Mouse (Mus musculus): ENCODE data around the gene Rft1. TPM values are rescaled to one million over a fixed set of nuclear protein-coding genes. Genes with fewer than 3 reads are reported as not detected.

The Rft1 gene
- 10 to 100 TPM; 11.0 to 12.0 TPM for total RNA-seq (2021)

DNA sequence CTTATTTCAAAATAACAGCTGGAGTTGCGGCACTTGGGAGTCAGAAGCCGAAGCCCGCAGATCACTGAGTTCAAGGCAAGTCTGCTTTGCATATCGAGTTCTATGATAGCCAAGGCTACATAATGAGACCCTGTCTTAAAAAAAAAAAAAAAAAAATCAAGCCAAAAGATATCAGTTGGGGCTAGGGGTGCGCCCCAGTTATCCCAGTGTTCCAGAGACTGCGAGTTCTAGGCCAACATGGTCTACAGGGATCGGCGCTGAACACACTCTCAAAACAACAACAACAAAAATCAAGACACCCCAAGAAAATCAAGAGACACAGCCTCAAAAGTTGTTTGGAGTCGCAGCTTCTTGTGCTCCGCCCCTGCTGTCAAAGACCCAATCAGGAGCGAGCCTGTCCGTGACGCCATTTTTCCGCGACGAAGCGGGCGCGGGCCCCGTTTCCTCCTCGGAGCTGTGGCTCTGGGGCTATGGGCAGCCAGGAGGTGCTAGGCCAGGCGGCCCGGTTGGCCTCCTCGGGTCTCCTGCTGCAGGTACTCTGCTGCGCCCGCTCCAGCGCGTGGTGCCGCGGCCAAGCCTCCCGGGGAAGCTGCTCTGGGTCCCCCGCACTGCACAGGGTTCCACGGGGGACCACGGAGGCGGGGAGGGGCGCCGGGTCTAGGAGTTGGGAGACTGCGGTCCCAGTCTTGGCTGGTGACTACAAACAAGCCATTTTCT, at the start of gene Rft1:
Gene Rft1 (plus strand): TSS at position 418 of the 717 bp plus-strand sequence.
- peak; percentile 96 to 98 for DNase-seq (ENCODE audit: extremely low spot score in 1 of 2, low spot score in 2 of 2)
- intact Hi-C loops (cut with DNase I), result loop anchor here (5.0 kb wide), 1 partner anchor 57 kb away; no protein-coding TSS in a partner anchor

DNA sequence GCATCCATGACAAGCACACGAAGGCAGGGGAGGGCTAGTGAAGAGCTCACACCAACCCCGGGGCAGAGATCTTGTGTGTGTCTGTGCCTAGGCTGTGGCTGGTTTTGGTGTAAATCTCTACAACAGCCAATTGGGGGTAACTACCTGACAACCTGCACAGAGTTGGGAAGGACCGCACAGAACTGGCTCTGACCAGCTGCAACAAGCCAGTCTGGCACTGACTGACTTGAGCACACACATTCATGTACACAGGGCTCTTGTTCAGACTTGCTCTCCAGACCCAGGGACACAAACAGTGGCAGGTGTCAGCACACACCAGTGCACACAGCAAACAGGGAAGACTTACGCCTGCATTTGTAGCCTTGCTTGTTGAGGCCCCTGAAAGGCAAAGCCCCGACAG, 47.3 kb upstream of the Rft1 start:
- intact Hi-C loops (cut with DNase I), result no loop called here
- DNase-seq (ENCODE audit: extremely low spot score in 1 of 2, low spot score in 2 of 2), result no peak

DNA sequence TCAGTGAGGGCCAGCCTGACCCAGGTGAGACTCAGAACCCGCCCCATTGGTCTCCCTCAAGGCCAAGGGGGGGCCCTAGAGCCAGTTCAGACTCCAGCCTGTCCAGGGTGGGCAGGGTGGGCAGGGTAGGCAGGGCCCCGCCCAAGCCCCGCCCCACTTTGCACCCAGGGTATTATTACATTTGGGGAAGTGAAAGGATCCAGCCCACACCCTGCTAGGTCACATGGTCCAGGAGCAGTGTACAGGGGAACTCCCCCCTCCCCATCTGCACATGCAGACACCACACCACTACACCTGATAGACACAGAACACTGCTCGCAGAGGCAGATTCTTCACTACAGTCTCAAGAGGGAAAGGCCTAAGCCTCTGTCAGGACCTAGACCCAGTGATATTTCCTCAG, 46.5 kb upstream of the Rft1 start:
- intact Hi-C loops (cut with DNase I), result no loop called here
- DNase-seq (ENCODE audit: extremely low spot score in 1 of 2, low spot score in 2 of 2), result no peak

DNA sequence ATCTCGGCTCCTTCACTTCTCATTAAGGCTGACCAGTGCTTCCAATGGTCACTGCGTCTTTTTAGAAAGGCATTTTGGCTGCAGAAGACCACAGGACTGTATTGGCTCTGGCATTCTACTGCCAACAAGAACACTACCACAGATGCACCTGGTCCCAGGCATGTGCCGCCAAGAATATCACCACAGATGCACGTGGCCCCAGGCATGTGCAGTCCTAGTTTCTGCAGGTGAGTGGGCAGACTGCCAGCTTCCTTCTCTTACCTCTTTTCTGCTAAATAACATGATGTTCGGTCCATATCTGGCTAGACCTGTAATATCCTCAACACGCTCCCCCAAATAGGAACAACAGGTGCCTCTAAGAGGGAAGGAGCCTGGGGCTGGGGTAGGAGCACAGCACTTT, 46.0 kb upstream of the Rft1 start:
- intact Hi-C loops (cut with DNase I), result no loop called here

DNA sequence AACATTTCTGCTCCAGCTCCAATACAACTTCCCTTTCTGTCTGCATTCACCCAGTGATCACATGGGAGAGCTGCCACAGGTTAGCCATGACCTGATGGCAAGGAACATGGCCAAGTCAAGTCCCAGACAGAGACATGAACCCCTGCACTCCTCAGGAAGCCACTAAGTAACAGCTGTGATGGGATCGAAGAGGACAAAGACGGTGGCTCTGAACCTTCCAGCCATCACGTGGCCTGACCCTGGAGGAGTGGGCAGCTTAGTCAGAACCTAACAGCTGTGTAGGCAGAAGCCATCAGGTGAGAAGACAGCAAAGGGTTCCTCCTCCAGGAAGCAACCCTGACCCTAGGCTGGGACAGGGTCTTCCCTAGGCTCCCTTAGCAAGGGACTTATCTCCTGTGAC, 44.7 kb upstream of the Rft1 start:
- intact Hi-C loops (cut with DNase I), result no loop called here
- DNase-seq (ENCODE audit: extremely low spot score in 1 of 2, low spot score in 2 of 2), result no peak

More for the DNA sequence above, 46.0 kb upstream of the Rft1 start:
- DNase-seq (ENCODE audit: extremely low spot score in 1 of 2, low spot score in 2 of 2), result no peak

DNA sequence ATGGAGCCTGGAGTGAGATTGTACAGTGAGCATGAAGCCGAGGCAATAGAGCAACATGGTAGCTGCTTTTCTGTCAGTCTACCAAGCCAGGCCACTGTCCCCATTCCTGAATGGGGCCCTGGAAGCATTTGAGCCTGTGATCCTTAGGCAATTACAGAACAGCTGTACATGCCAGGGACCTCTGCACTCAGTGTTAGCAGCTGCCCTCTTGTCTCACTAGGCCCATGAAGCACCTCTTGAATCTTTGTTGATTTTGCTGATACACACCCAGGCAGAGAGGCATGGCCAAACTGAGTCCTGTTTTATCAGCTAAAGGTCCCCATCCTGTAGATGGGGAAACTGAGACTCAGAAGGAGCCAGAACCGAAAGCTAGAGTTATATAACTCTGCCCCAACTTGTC, 43.9 kb upstream of the Rft1 start:
- intact Hi-C loops (cut with DNase I), result no loop called here
- DNase-seq (ENCODE audit: extremely low spot score in 1 of 2, low spot score in 2 of 2), result no peak

DNA sequence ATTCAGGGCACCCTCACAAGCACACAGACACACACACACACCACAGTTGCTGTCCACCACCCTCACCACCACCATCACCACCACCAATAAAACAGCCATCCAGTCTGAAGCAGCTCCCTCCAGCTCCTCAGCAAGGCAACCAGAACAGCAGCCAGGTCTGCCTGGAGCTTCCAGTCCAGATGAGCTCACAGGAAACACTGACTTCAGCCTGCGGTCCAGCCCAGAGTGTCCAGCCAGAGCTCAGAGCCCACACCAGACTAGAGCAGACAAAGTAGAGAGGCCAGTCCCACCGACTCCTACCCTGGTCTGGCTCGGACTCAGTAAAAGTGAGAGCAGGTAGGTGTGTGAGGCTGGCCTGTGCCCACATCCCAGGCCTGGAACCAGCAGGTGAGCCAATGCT, 43.2 kb upstream of the Rft1 start:
- intact Hi-C loops (cut with DNase I), result no loop called here
- no peak for DNase-seq (ENCODE audit: extremely low spot score in 1 of 2, low spot score in 2 of 2)

DNA sequence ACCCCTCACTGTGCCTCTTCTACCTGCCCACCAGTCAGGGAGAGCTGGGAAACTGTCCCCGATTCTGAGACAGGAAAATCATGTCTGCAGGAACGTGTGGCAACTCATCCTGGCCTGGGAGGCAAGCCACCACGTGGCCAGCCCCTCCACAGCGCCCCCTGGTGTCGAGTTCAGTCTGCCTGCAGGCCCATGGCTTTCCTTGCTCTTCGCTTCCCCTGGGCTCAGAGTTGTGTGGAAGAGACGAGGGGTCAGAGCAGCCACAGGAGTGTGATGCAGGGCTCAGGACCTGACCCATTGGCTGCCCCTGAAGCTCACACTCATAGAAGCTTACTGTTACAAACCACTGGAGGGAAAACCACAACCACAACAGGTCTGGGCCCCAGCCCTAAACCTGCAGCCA, 41.6 kb upstream of the Rft1 start:
- peak; percentile 48 to 87 for DNase-seq (ENCODE audit: extremely low spot score in 1 of 2, low spot score in 2 of 2)
- intact Hi-C loops (cut with DNase I), result no loop called here

DNA sequence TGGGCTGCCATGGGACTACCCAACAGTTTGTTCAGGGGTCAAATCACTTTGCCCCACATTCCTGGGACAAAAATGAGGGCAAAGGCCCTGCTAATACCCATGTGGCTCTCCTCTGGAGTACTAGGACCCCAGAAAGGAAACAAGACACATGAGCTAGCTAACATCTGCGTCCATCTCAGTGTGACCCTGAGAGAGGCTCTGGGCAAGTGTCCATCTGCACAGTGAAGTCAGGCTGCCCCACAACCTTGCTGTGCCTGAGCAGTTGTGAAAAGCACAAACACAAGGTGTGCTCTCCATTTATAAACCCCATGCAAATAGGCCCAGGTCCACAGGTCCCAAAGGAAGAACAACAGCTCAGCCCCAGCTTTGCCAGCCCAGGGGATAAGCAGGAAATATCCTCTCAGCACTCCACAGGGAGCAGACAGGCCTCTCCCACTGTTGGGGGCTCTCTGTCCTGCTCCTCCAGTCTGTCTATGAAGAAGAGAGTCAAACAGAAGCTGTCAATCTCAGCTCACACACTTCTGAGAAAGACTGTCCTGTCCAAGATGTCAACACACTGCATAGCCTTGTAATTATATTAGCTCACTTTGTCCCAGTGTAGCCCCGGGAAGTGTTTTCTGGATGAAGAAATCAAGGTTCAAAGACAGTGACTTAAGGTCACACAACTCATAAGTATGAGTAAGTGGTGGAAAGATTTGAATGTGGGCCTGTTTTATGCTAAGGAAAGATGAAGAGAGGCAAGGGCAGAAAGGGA, 41.0 kb upstream of the Rft1 start:
- no peak for DNase-seq (ENCODE audit: extremely low spot score in 1 of 2, low spot score in 2 of 2)
- intact Hi-C loops (cut with DNase I), result no loop called here

DNA sequence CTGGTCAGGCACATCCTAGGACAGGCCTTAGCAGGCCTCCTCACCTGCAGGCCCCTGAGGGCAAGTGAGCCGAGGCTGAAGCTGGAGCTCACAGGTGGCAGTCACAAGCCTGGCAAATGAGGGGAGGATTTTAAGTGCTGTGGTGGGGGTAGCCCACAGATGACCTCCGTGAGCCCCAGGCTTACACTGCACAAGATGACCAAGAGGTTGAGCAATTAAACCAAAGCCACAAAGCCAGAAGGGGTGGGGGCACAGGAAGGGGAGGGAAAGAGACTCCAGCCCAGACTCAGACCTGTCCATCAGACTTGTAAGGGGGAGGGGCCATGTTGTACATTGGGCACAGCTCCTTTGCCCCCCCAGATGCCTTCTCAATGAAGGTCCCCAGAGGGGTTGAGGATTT, 37.4 kb upstream of the Rft1 start:
- intact Hi-C loops (cut with DNase I), result no loop called here
- DNase-seq (ENCODE audit: extremely low spot score in 1 of 2, low spot score in 2 of 2), result no peak

DNA sequence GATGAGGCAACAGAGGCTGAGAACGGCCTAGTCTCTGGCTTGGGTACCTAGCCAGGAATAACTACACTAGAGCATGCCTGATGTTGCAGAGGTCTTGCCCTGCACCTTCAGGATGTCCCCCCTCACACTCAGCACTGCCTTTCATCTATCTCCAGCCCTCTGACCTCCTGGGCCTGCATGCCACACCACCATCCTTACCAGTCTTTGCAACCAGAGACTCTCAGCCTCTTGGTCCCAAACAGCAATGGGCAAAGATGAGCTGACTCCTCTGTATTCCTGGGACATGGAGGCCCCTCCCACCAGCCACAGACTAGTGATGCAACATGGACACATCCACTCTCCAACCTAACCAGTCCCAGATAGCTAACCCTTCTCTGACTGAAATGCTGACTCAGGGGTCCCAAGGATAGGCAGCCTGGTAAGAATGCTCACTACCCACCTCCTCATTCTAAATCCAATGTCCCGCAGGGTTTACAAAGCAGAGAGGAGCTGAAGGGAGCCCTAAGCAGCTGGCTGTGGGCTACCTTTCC, 35.3 kb upstream of the Rft1 start:
- no peak for DNase-seq (ENCODE audit: extremely low spot score in 1 of 2, low spot score in 2 of 2)
- intact Hi-C loops (cut with DNase I), result no loop called here

DNA sequence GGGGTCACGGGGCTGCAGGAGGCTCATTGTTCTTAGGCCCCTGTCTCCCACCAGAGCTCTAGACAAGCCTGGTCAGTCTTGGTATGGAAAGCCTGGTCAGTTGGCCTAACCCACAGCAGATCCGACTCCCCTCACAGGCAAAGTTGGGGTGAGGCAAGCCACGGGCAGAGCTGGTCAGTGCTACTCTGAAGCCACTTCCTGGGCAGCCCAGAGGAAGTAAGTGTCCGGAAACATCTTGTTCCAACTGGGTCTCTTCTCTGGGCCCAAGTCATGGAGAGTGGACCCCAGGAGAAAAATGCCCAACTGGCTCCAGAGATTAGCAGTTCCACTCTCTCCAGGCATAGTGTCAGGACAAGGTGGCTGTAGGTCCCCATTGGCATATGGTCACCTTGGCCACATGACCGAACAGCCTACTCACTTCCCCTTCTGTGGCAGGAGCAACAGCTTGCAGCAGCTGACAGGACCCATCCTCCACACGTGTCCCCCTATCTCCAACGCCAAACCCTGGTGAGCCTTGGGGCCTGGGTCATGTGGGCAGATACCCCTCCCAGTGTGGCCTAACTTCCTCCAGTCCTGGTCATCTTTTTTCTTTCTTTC, 34.1 kb upstream of the Rft1 start:
- intact Hi-C loops (cut with DNase I), result no loop called here
- DNase-seq (ENCODE audit: extremely low spot score in 1 of 2, low spot score in 2 of 2), result no peak

DNA sequence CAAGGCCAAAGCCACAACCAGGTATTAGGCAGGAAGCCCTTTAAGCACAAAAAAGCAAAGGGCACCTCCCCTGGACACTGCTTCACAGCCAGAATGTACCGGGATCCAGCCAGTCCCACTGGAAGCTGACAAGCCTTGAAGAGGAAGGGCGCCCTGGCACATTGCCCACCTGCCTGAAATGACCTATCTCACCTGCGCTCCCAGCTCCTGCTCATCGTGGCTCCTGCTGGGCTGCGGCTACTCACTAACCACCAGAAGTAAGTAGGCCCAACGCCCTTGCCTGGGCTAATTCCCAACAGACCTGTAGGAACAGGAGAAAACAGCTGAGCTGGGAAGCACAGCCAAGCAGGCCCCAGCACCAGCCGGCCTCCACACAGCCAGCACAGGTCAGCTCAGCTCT, 32.0 kb upstream of the Rft1 start:
- no peak for DNase-seq (ENCODE audit: extremely low spot score in 1 of 2, low spot score in 2 of 2)
- intact Hi-C loops (cut with DNase I), result no loop called here

DNA sequence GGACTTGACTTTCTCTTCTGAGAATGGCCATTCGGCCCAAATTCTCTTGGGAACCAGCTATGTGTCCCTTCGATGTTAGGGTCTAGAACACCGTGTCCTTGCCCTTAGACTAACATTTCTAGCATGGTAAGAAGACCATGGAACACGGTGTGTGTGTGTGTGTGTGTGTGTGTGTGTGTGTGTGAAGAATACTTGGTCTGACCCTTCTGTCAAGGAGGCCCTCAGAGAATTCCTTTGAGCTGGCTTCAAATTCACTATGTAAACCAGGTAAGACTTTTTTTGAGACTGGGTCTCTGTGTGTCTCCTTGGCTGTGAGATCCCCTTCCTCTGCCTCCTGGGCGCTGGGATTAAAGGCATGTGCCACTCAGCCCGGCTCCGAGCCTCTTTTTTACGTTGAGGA, 31.6 kb upstream of the Rft1 start:
- no peak for DNase-seq (ENCODE audit: extremely low spot score in 1 of 2, low spot score in 2 of 2)
- intact Hi-C loops (cut with DNase I), result no loop called here

DNA sequence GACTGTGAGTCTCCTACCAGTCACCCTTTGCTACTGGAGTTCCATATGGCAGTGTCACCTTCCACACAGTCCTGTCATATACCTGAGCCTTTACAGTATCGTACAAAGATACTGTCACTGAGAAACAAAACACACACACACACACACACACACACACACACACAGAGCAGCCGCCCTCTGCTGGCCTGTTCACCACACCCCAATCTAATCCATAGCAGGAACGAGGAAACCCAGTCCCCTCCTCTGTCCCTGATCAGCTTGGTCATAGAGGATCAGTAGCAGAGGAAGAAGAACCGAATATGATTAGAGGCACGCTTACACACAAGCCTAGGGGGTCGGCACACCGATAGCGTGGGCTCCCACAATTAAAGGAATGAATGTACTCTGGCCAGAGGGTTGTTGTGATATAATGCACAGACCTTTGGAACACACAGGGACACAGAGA, 29.9 kb upstream of the Rft1 start:
- no peak for DNase-seq (ENCODE audit: extremely low spot score in 1 of 2, low spot score in 2 of 2)
- intact Hi-C loops (cut with DNase I), result no loop called here

DNA sequence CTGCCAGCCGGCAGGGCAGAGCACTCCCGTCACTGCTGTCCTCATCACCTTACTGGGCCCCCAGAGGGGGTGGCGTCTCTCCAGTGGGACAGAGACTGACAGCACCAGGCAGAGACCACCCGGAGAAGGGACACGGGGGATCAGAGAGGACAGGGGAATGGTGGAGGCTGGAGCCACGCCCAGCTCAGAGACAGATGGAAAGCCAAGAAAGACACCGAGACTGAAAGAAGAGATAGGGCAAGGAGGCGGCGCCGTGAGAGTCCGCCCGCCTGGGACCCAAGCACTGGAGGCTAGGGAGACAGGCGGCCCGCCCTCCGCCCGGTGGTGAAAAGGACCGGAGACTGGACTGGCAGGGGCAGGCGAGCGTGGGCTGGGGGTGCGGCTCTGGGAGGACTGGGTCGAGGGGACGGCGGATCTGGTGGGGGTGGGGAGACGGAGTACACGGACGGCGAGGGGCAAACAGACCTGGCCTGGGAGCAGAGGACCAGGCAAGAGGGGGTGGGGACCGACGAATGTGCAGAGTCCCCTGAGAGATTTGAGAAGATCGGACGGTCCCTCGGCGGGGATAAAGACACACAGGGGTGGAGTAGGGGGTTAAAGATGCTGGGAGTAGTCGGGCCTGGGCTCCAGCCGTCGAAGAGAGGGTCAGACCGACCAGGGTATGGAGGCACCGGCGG, 28.9 kb upstream of the Rft1 start:
- peak in 1 of 2 experiments; percentile 75 for DNase-seq (ENCODE audit: extremely low spot score in 1 of 2, low spot score in 2 of 2)
- intact Hi-C loops (cut with DNase I), result no loop called here

DNA sequence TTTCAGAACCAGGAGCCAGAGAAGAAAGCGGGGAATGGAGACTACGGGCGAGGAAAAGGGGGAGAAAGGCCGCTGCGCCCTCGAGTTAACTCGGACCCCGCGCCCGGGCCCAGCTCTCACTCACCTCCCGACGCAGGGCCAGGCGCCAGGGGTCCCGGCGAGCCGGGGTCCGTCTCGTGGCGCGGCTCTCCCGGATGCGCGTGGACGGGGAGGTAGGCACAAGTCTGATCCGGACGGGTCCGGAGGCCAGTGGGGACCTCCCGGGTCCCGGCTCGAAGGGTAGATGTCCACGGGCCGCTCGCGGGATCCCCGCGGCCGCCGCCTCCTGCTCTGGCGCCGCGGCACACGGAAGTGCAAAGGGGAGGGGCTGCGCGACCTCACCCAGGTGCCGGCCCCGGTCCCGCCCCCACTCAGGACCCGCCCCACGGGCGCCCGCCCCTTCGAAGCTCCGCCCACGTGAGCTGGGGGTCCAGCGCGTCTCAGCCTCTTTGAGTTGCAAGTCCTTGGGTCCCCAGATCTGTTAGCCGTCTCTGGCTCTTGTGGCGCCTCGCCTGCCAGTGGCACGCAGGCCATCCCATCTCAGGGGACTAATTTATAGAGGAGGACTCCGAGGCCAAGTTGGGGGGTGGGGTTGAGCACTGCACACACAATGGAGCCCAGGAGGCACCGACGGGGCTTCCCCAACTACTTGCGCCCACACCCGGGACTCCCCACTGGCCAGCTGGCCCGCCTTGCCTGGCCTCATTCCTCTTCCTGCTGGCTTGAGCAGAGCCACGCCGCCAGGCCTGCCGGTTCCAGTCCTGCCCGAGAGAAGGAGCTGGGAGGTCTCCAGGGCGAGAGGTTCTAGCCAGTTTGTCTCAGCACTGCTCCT, 28.1 kb upstream of the Rft1 start, which contains the start of gene Prkcd:
Gene Prkcd (minus strand): TSS at position 355 of the 871 bp plus-strand sequence.
- DNase-seq (ENCODE audit: extremely low spot score in 1 of 2, low spot score in 2 of 2), result peak; percentile 44 to 87
- intact Hi-C loops (cut with DNase I), result no loop called here
